Mouse (Mus musculus) E14TG2a.4 (cell line): ENCODE measurements around the gene Cox7a2.

Source experiments
- CTCF ChIP-seq: conservative IDR thresholded peaks from 2 replicates; pipeline ENCODE4 v1.5.1; 2014; ENCODE audit warnings: low read length
- NANOG ChIP-seq: IDR thresholded peaks from 2 replicates; pipeline ENCODE4 v1.6.1; 2014; ENCODE audit warnings: borderline replicate concordance, low read length, mixed read lengths
- POU5F1 ChIP-seq: IDR thresholded peaks from 2 replicates; pipeline ENCODE4 v1.6.1; 2014; ENCODE audit warnings: low read length, borderline replicate concordance

DNA sequence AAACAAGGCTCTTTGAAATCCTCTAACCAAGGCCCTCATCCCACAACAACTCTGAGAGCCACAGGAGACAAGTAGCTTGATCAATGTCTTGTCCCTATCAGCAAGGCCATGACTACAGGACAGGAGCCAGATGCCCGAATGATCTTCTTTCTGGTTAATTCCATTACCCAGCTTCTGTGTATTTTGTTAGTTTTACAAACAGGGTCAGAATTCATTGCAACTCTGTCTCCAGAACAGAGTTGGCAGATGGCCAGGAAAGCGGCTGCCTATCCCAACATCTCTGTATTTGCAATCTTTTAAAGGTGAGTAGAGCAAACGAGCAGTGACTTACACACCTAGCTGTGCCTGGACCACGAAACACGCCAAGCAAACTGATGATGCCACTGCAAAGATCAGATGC, 29.4 kb downstream of the Cox7a2 start:
- TF ChIP-seq CTCF (no peak), NANOG (no peak), POU5F1 (no peak)
